Mouse (Mus musculus): Measurements from ENCODE around the gene Efcc1. TPM values are rescaled to one million over a fixed set of nuclear protein-coding genes. Genes with fewer than 3 reads are reported as not detected.
A peak's percentile ranks its signal among the peaks of the same experiment; 100 is the strongest.

The Efcc1 gene
- total RNA-seq, 2 experiments from 2014 or later = not detected

GRCm38 (mm10) chr6:87777842-87778241 is 47.2 kb downstream of the Efcc1 start, which contains the start of gene Gp9:
Gene Gp9, plus strand, starts transcription at chr6:87778072.
- peak; percentile 31; the same call in 1 of the 2 replicates for ATAC-seq (ENCODE audit: poor library complexity, severe bottlenecking)

GRCm38 (mm10) chr6:87778294-87779173 is 47.9 kb downstream of the Efcc1 start:
- ATAC-seq (ENCODE audit: poor library complexity, severe bottlenecking) = no peak

- peak; percentile 55 for ATAC-seq (ENCODE audit: poor library complexity, severe bottlenecking)
These were observed 48.8 kb downstream of the Efcc1 start for GRCm38 (mm10) chr6:87779174-87780165.

GRCm38 (mm10) chr6:87780546-87781301 is 50.1 kb downstream of the Efcc1 start:
- no peak for ATAC-seq (ENCODE audit: poor library complexity, severe bottlenecking)

GRCm38 (mm10) chr6:87784033-87784432 is 53.4 kb downstream of the Efcc1 start:
- ATAC-seq (ENCODE audit: poor library complexity, severe bottlenecking) = no peak

- no peak for ATAC-seq (ENCODE audit: poor library complexity, severe bottlenecking)
These were observed 56.0 kb downstream of the Efcc1 start for GRCm38 (mm10) chr6:87786621-87787020.

GRCm38 (mm10) chr6:87787108-87787890 is 56.6 kb downstream of the Efcc1 start:
- ATAC-seq (ENCODE audit: poor library complexity, severe bottlenecking) = no peak

GRCm38 (mm10) chr6:87788266-87788895 is 57.7 kb downstream of the Efcc1 start:
- no peak for ATAC-seq (ENCODE audit: poor library complexity, severe bottlenecking)

GRCm38 (mm10) chr6:87788896-87789587 is 58.4 kb downstream of the Efcc1 start:
- peak; percentile 59 for ATAC-seq (ENCODE audit: poor library complexity, severe bottlenecking)

GRCm38 (mm10) chr6:87789791-87790190 is 59.1 kb downstream of the Efcc1 start:
- peak; percentile 43 for ATAC-seq (ENCODE audit: poor library complexity, severe bottlenecking)

GRCm38 (mm10) chr6:87790779-87791480 is 60.3 kb downstream of the Efcc1 start:
- ATAC-seq (ENCODE audit: poor library complexity, severe bottlenecking) = peak; percentile 69

GRCm38 (mm10) chr6:87791826-87792225 is 61.2 kb downstream of the Efcc1 start:
- no peak for ATAC-seq (ENCODE audit: poor library complexity, severe bottlenecking)

- ATAC-seq (ENCODE audit: poor library complexity, severe bottlenecking) = no peak
These were observed 63.3 kb downstream of the Efcc1 start for GRCm38 (mm10) chr6:87793821-87794510.

- ATAC-seq (ENCODE audit: poor library complexity, severe bottlenecking) = no peak
These were observed 64.9 kb downstream of the Efcc1 start for GRCm38 (mm10) chr6:87795385-87796150.

- no peak for ATAC-seq (ENCODE audit: poor library complexity, severe bottlenecking)
These were observed 65.7 kb downstream of the Efcc1 start for GRCm38 (mm10) chr6:87796251-87796880.

GRCm38 (mm10) chr6:87797321-87797720 is 66.7 kb downstream of the Efcc1 start:
- ATAC-seq (ENCODE audit: poor library complexity, severe bottlenecking) = no peak

Measured in megakaryocyte, adult 5-6 weeks (primary cell).